Mouse (Mus musculus): ENCODE measurements around the gene Fam98c. TPM values are rescaled to one million over a fixed set of nuclear protein-coding genes. Genes with fewer than 3 reads are reported as not detected.

Gene Fam98c
- total RNA-seq, 1 experiment = 20.8 TPM

DNA sequence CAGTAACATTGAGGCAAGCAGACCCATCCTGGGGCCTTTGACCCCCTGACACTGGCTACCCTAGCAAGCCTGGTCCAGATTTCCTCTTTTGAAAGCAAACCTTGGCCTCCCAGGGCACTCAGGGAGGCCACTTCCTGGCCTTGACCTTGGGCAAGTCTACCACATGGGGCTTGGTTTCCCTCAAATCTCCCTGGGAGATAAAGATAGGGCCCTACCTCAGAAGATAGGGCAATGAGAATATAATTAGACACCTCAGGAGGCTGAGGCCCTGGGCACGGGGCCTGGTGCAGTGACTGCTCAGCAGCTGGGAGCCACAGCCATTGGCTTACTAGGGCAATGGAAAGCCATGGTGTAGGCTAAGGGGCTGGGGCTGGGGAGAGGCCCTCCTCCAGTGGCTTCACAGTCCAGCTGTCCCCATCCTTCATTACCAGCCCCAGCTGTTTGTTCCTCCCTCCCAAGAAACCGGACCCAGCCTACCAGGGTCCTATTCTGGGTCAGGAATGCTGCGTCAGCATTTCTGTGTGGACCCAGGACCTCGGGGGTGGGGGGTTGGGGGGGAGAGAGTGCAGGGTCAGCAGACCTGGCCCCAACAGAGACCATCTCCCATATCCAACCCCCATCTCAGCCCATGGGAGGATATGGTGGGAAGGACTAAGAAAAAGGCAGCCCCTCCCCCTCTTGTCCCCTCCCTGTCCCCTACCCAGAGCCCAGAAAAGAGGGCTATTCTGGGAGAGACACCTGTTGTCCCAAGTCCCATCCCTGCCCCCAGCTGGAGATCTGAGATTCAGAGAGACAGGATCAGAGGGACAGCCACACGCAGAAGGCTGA lies 32.3 kb downstream of the Fam98c start:
- peak overlapping the region in 1 of 2 experiments; percentile 65; a peak in 1 of 4 replicates for H3K4me3 ChIP-seq (ENCODE audit: insufficient read depth in 1 of 2, low read depth in 1 of 2, low read length in 2 of 2, poor library complexity in 1 of 2, severe bottlenecking in 1 of 2)
- H3K27ac ChIP-seq (ENCODE audit: insufficient read depth, low read depth, low read length, poor library complexity, severe bottlenecking) = no peak overlapping the region
- no peak for DNase-seq (ENCODE audit: low read depth, low spot score)
- TF ChIP-seq CHD2 (IDR thresholded peaks at IDR 0.05; ENCODE audit: low read depth, low read length) = no peak
- TF ChIP-seq MAFK (IDR thresholded peaks at IDR 0.05; ENCODE audit: insufficient read depth, low read depth, low read length) = peak; percentile 93
- H3K36me3 ChIP-seq (ENCODE audit: control insufficient read depth, insufficient read depth, low read length, poor library complexity, severe bottlenecking) = no peaks in the 10 kb centered on the region
- H3K9ac ChIP-seq (ENCODE audit: insufficient read depth, low read depth, low read length, poor library complexity, severe bottlenecking) = no peak overlapping the region
- in situ Hi-C loops (cut with MboI; ENCODE audit: low sequenced_read_pairs in 2 of 2, unreplicated experiment in 2 of 2) = no loop called here
- H3K4me1 ChIP-seq (ENCODE audit: control insufficient read depth in 2 of 2, insufficient read depth in 2 of 2, low read length in 2 of 2, poor library complexity in 1 of 2) = peaks cover 7 to 18% of the 10 kb centered on the region in 2 experiments
- no peaks in the 10 kb centered on the region for H3K9me3 ChIP-seq (ENCODE audit: control insufficient read depth, insufficient read depth, low read depth, low read length)

- H3K4me1 ChIP-seq (ENCODE audit: control insufficient read depth in 2 of 2, insufficient read depth in 2 of 2, low read length in 2 of 2, poor library complexity in 1 of 2) = peaks cover 7 to 21% of the 10 kb centered on the region in 2 experiments
- DNase-seq (ENCODE audit: low read depth, low spot score) = no peak
- in situ Hi-C loops (cut with MboI; ENCODE audit: low sequenced_read_pairs in 2 of 2, unreplicated experiment in 2 of 2) = no loop called here
- H3K27ac ChIP-seq (ENCODE audit: insufficient read depth, low read depth, low read length, poor library complexity, severe bottlenecking) = no peak overlapping the region
- no peak overlapping the region for H3K4me3 ChIP-seq (ENCODE audit: insufficient read depth in 1 of 2, low read depth in 1 of 2, low read length in 2 of 2, poor library complexity in 1 of 2, severe bottlenecking in 1 of 2)
- no peak overlapping the region for H3K9ac ChIP-seq (ENCODE audit: insufficient read depth, low read depth, low read length, poor library complexity, severe bottlenecking)
- no peak for TF ChIP-seq CHD2 (IDR thresholded peaks at IDR 0.05; ENCODE audit: low read depth, low read length)
- TF ChIP-seq ZNF384 (IDR thresholded peaks at IDR 0.05; ENCODE audit: low read depth, low read length) = no peak
- no peak for TF ChIP-seq MAFK (IDR thresholded peaks at IDR 0.05; ENCODE audit: insufficient read depth, low read depth, low read length)
- TF ChIP-seq HCFC1 (IDR thresholded peaks at IDR 0.05; ENCODE audit: borderline replicate concordance, insufficient read depth, low read length) = no peak
- TF ChIP-seq ZC3H11A (IDR thresholded peaks at IDR 0.05; ENCODE audit: borderline replicate concordance, low read depth, low read length) = no peak
- no peaks in the 10 kb centered on the region for H3K36me3 ChIP-seq (ENCODE audit: control insufficient read depth, insufficient read depth, low read length, poor library complexity, severe bottlenecking)
- H3K9me3 ChIP-seq (ENCODE audit: control insufficient read depth, insufficient read depth, low read depth, low read length) = no peaks in the 10 kb centered on the region
Observed at GRCm38 (mm10) chr7:29122821-29123220, 33.2 kb downstream of the Fam98c start.

- Histone ChIP-seq H3K36me3 (ENCODE audit: control insufficient read depth, insufficient read depth, low read length, poor library complexity, severe bottlenecking) (no peaks in the 10 kb centered on the region), H3K4me3 (ENCODE audit: insufficient read depth in 1 of 2, low read depth in 1 of 2, low read length in 2 of 2, poor library complexity in 1 of 2, severe bottlenecking in 1 of 2) (no peak overlapping the region), H3K27ac (ENCODE audit: insufficient read depth, low read depth, low read length, poor library complexity, severe bottlenecking) (no peak overlapping the region), H3K4me1 (ENCODE audit: control insufficient read depth in 2 of 2, insufficient read depth in 2 of 2, low read length in 2 of 2, poor library complexity in 1 of 2) (peaks cover 3 to 16% of the 10 kb centered on the region in 2 experiments; a peak in 3 of 4 replicates), H3K9ac (ENCODE audit: insufficient read depth, low read depth, low read length, poor library complexity, severe bottlenecking) (no peak overlapping the region), H3K9me3 (ENCODE audit: control insufficient read depth, insufficient read depth, low read depth, low read length) (no peaks in the 10 kb centered on the region)
- DNase-seq (ENCODE audit: low read depth, low spot score) = no peak
- TF ChIP-seq CHD2 (IDR thresholded peaks at IDR 0.05; ENCODE audit: low read depth, low read length) (no peak), ZC3H11A (IDR thresholded peaks at IDR 0.05; ENCODE audit: borderline replicate concordance, low read depth, low read length) (no peak), ZNF384 (IDR thresholded peaks at IDR 0.05; ENCODE audit: low read depth, low read length) (no peak), HCFC1 (IDR thresholded peaks at IDR 0.05; ENCODE audit: borderline replicate concordance, insufficient read depth, low read length) (no peak), MAFK (IDR thresholded peaks at IDR 0.05; ENCODE audit: insufficient read depth, low read depth, low read length) (no peak)
- in situ Hi-C loops (cut with MboI; ENCODE audit: low sequenced_read_pairs in 2 of 2, unreplicated experiment in 2 of 2) = no loop called here
Observed at GRCm38 (mm10) chr7:29119526-29119925, 36.5 kb downstream of the Fam98c start.

GRCm38 (mm10) chr7:29118142-29118851 lies 37.7 kb downstream of the Fam98c start:
- Histone ChIP-seq H3K27ac (ENCODE audit: insufficient read depth, low read depth, low read length, poor library complexity, severe bottlenecking) (no peak overlapping the region), H3K36me3 (ENCODE audit: control insufficient read depth, insufficient read depth, low read length, poor library complexity, severe bottlenecking) (no peaks in the 10 kb centered on the region), H3K9ac (ENCODE audit: insufficient read depth, low read depth, low read length, poor library complexity, severe bottlenecking) (no peak overlapping the region), H3K4me3 (ENCODE audit: insufficient read depth in 1 of 2, low read depth in 1 of 2, low read length in 2 of 2, poor library complexity in 1 of 2, severe bottlenecking in 1 of 2) (peak overlapping the region in 1 of 2 experiments; percentile 37; a peak in 2 of 4 replicates), H3K4me1 (ENCODE audit: control insufficient read depth in 2 of 2, insufficient read depth in 2 of 2, low read length in 2 of 2, poor library complexity in 1 of 2) (peaks cover 3 to 5% of the 10 kb centered on the region in 2 experiments; a peak in 3 of 4 replicates), H3K9me3 (ENCODE audit: control insufficient read depth, insufficient read depth, low read depth, low read length) (no peaks in the 10 kb centered on the region)
- in situ Hi-C loops (cut with MboI; ENCODE audit: low sequenced_read_pairs in 2 of 2, unreplicated experiment in 2 of 2) = no loop called here
- peak; percentile 72 for DNase-seq (ENCODE audit: low read depth, low spot score)
- TF ChIP-seq CHD2 (IDR thresholded peaks at IDR 0.05; ENCODE audit: low read depth, low read length) (no peak), ZNF384 (IDR thresholded peaks at IDR 0.05; ENCODE audit: low read depth, low read length) (peak; percentile 73), HCFC1 (IDR thresholded peaks at IDR 0.05; ENCODE audit: borderline replicate concordance, insufficient read depth, low read length) (no peak), MAFK (IDR thresholded peaks at IDR 0.05; ENCODE audit: insufficient read depth, low read depth, low read length) (no peak)

All from ES-E14 (cell line).